Mouse (Mus musculus): ENCODE data around the gene Klhl10.

The Klhl10 gene

DNA sequence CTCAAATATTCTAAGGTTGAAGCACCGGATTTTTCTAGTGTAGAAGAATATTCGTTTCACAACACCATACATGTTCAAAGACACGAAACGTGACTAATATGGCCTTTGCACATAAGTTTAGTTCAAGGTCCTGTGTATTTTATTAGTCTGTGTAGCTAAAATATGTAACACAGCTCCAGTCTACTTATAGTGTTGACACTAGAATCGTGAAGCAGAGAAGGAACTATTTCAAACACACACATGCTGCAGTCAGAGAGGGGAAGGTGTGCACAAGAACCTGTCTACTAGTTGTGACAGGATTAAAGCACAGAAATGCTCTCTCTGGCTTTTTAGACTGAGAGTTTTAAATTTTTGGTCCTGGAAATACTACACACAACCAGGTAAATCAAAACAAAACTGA is 16.0 kb downstream of the Klhl10 start:
- no peak for DNase-seq (ENCODE audit: low read depth, low spot score)

DNA sequence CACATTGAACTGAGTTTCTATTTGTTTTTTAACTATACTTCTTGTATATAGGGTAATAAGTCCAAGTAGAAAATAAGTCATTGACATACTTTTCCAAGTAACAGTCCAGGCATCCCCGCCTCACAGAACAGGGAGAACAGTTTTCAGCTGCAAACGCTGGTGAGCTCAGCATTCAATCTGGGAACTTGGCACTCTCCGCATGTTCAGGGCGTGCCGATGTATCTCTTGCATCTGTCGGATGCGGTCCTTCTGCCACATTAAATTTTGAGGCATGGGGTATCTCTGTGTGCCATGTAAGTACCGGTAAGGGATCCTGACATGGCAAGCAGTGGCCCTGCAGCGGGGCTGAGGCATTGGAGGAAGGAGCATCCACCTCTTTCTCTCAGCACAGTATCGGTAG is 21.0 kb downstream of the Klhl10 start:
- no peak for DNase-seq (ENCODE audit: low read depth, low spot score)

GRCm38 (mm10) chr11:100465229-100465792 is 23.6 kb downstream of the Klhl10 start:
- DNase-seq (ENCODE audit: low read depth, low spot score), result no peak

- no peak for DNase-seq (ENCODE audit: low read depth, low spot score)
Observed at GRCm38 (mm10) chr11:100465833-100466232, 24.1 kb downstream of the Klhl10 start.

DNA sequence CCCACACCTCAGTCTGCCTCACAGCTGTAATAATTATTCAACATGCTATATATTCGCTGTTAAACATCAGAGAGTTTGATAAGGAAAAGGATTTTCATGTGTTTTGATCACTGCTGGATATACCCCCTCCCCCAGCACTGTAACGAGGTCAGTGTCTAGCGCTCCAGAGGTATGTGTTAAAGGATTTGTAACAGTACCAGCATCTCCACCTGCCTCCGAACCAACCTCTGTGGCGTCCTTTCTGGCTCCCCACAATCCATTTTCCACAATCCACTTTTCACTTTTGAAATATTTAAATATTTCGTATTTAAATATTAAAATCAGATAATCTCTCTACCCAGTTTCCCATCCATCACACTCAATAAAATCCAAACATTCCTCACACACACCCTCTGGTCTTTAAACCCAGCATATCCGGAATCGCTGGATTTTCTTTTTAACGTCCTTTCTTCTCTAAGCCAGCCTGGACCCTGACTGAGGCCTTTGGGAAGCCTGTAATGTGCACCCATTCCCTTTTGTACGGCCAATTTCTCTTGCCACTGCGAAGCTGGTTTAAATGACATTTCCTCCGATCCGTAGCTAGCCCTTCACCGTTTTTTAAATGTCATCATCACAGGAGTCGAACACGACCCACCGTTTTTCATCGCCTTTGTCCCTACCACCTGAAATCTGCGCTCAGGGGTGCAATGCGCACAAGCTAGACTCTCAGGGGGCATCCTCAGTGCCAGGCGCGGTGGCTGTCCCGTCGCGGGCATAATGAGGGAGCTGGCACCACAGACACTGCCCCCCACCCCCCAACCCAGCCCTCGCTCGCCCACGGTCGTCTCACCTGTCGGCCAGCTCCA is 29.9 kb downstream of the Klhl10 start:
- no peak for DNase-seq (ENCODE audit: low read depth, low spot score)

DNA sequence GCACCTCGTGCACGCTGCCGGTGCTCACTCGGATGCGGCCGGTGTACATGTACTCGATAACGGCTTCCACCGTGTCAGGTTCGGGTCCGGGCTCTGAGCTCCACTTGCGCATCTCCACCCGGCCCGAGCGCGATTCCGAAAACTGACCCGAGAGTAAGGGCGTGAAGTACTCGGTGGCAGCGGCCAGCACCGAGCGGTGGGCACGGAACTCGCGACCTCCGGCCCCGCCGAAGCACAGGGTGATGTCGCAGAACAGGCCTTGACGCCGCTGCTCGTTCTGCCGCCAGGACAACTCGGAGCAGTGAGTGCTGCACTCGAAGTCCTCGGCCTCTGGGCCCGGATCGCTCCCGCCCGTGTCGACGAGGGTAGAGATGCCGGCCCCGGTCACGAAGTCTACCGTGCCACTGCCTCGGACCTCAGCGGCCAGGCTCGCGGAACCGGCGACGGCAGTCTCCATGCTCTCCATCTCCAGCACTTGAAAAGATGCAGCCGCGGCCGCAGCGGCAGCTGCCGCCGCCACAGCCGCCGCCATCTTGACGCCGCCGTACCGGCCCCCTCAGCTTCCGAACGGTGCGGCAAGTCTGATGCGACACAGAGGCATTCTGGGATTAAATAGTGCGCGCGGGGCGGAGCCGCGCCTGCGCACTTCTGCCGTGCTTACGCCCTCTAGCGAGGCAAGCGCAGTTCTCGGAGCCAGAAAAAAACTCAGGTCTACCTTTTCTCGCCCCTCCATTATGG is 30.6 kb downstream of the Klhl10 start, which contains the start of gene Klhl11:
Klhl11 (minus strand) TSS at position 545 of the 738 bp plus-strand sequence.
- peak; percentile 75 for DNase-seq (ENCODE audit: low read depth, low spot score)

DNA sequence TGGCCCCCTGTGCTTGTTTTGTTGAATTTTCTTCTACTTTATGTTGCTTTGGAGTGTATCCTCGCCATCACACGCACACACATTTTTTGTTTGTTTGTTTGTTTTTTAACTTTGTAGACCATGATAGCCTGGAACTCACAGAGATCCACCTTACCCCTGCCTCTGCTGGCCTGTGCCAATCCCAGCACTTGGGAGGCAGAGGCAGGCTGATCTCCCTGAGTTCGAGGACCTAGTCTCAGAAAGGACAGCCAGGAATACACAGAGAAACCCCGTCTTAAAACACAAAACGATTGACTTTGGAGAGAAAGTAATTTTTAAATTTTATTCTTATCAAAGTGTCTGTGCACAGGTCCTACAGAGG is 31.2 kb downstream of the Klhl10 start:
- no peak for DNase-seq (ENCODE audit: low read depth, low spot score)

GRCm38 (mm10) chr11:100476281-100476680 is 34.6 kb downstream of the Klhl10 start:
- no peak for DNase-seq (ENCODE audit: low read depth, low spot score)

DNA sequence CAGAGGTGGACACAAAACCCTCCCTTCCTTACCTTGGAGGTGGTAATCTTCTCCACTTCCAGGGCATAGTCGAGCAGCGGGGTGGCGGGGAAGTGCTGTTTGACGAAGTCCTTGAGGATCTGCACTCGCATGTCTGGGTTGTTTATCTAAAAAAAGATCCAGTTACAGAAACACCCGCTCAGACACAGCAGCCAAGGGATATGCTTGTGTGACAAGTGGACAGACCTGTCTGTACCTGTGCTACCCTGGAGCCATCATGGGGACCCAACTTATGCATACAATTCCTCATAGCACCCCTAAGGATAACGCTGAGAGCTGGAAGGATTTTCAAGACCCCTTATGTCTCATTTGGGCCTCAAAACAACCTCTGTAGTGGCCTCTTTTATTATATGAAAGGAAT is 37.4 kb downstream of the Klhl10 start:
- DNase-seq (ENCODE audit: low read depth, low spot score), result no peak

GRCm38 (mm10) chr11:100484461-100484860 is 42.7 kb downstream of the Klhl10 start:
- no peak for DNase-seq (ENCODE audit: low read depth, low spot score)

- no peak for DNase-seq (ENCODE audit: low read depth, low spot score)
Observed at GRCm38 (mm10) chr11:100485801-100486538, 44.3 kb downstream of the Klhl10 start.

DNA sequence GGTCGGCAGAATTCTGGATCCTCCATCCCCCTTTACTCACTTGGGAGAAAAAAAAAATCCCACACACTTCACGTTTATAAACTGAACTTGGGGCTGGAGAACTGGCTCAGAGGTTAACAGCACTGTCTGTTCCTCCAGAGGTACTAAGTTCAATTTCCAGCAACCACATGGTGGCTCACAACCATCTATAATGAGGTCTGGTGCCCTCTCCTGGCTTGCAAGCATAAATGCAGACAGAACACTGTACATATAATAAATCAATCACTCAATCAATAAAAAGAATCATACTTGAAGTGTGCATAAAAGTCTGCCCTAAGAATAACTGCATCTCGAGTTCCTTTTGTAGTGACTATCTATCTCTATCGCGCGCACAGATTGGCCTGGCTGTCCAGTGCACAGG is 49.2 kb downstream of the Klhl10 start:
- no peak for DNase-seq (ENCODE audit: low read depth, low spot score)

GRCm38 (mm10) chr11:100493771-100494170 is 52.1 kb downstream of the Klhl10 start:
- no peak for DNase-seq (ENCODE audit: low read depth, low spot score)

- no peak for DNase-seq (ENCODE audit: low read depth, low spot score)
Observed at GRCm38 (mm10) chr11:100500241-100500640, 58.5 kb downstream of the Klhl10 start.

GRCm38 (mm10) chr11:100500651-100501050 is 58.9 kb downstream of the Klhl10 start:
- DNase-seq (ENCODE audit: low read depth, low spot score), result no peak

GRCm38 (mm10) chr11:100501321-100501720 is 59.6 kb downstream of the Klhl10 start:
- no peak for DNase-seq (ENCODE audit: low read depth, low spot score)

- DNase-seq (ENCODE audit: low read depth, low spot score), result no peak
Observed at GRCm38 (mm10) chr11:100504990-100505660, 63.4 kb downstream of the Klhl10 start.

- no peak for DNase-seq (ENCODE audit: low read depth, low spot score)
Observed at GRCm38 (mm10) chr11:100505997-100506396, 64.3 kb downstream of the Klhl10 start.
